Mouse (Mus musculus) adrenal gland, adult 8-10 months (tissue): ENCODE measurements around the gene Tnfrsf12a. TPM values are rescaled to one million over a fixed set of nuclear protein-coding genes. Genes with fewer than 3 reads are reported as not detected.
A peak's percentile ranks its signal among the peaks of the same experiment; 100 is the strongest.

Experiments
- DNase-seq: peaks from one replicate; pipeline ENCODE4 v3.0.0; 2022
- total RNA-seq, 4 experiments: library from RNA; stranded (reverse); gene quantifications; 2 replicates each; pipeline ENCODE4 v1.2.4; 2022

Tnfrsf12a gene
- total RNA-seq, result 100 to 1,000 TPM; 156 to 243 (median 195) TPM

- DNase-seq, result peak; percentile 83
Measured at GRCm38 (mm10) chr17:23677236-23677679, at the start of gene Tnfrsf12a. Tnfrsf12a (minus strand) TSS chr17:23677468.

GRCm38 (mm10) chr17:23726758-23727142 lies 49.5 kb upstream of the Tnfrsf12a start:
- peak; percentile 63 for DNase-seq

GRCm38 (mm10) chr17:23725999-23726757 lies 48.9 kb upstream of the Tnfrsf12a start, which contains the start of gene Pkmyt1:
Pkmyt1 (plus strand) TSS chr17:23726336.
- peak; percentile 91 for DNase-seq

GRCm38 (mm10) chr17:23725477-23725876 lies 48.2 kb upstream of the Tnfrsf12a start:
- no peak for DNase-seq

DNA sequence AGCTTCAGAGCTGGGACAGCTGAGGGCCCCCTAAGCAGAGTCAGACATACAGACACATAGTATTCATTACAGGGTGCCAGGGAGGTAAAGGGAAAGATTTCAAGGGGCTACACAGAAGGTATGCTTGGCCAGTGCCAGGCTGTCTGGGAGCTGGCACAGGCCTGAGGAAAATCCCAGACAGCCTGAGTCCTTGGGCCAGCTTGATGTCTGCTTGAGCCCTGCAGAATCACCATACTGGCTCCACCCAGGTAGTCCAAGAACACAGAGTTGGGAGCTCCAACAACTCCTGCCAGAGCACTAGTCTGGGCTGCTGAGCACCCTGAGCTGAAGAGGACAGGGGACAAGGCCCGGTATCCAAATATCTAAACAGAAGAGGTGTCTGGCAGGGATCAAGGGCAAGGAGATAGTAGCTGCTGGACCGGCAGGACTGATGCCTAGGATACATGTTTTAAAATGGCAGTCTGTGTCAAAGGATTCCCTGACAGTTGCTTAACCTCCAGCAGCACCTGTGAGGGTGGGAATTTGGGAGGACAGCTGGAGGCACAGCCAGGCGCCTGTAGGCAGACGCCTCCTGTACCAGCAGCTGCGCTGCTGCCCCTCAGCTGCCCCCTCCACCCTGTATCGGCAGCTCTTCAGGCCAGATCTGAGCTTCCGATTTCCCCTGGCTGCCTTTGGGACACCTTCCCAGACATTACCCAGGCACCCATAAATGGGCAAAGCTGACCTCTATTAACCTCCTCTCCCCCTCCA lies 45.3 kb upstream of the Tnfrsf12a start, which contains the start of gene 1520401A03Rik:
Gene 1520401A03Rik, minus strand, starts transcription at position 408 of the 750 bp plus-strand sequence.
- DNase-seq, result no peak

DNA sequence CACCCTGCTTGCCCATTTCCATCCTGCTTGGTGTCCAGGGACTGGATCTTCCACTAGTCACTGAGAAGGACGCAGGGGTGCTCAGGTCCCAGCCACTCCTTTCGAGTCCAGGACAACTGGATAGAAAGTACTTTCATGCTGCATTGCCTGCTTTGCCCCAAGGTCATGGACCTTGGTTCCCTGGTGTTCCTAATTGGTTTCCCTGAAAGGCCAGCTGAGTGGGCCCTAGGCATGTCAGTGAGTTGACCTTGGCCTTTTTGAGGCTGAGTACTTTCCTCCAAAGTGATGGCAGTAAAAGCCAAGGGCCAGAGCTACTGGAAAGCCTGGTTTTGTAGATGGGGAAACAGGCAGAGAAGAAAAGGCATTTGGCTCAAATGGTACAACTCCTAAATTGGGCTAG lies 44.6 kb upstream of the Tnfrsf12a start:
- peak; percentile 55 for DNase-seq

DNA sequence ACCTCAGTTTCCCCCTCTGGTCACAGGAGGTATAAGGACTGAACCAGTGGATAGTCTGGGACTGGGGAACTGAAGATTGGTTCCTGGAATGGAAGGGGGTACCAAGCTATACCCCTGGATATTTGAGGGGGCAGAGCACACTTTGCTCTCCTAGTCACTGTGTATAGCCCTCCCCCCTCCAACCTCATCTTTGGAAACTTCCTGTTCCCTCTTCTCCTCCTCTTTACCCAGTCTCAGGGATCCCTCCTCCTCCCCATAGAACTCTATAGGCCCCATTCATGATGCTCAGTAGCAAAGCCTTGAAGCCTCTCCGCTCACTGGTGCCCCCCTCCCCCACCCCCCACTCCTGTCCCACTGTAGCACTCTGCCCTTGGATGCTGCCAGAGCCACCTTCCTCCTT lies 42.2 kb upstream of the Tnfrsf12a start:
- no peak for DNase-seq

DNA sequence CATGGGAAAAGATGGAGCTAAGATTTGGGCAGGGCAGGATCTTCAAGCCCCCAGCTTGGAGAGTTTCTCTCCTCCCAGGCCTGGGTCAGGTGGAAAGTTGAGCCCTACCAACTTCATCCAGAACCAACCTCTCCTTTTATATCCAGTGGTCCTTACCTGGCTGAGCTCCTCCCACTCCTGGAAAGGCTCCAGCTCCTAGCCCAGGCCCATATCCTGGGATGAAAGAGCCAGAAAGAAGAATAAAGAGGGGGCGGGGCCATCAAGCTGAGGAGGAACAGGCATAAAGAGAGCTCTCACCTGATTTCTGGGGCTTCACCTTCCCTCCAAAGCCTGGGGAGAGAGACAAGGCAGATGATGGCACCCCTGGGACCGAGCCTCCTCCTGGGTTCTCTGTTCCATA lies 39.7 kb upstream of the Tnfrsf12a start:
- DNase-seq, result no peak

- peak; percentile 40 for DNase-seq
Measured at GRCm38 (mm10) chr17:23706212-23706611, 28.9 kb upstream of the Tnfrsf12a start.

- DNase-seq, result no peak
Measured at GRCm38 (mm10) chr17:23705525-23706104, 28.3 kb upstream of the Tnfrsf12a start.

- DNase-seq, result no peak
Measured at GRCm38 (mm10) chr17:23704741-23705140, 27.5 kb upstream of the Tnfrsf12a start.

DNA sequence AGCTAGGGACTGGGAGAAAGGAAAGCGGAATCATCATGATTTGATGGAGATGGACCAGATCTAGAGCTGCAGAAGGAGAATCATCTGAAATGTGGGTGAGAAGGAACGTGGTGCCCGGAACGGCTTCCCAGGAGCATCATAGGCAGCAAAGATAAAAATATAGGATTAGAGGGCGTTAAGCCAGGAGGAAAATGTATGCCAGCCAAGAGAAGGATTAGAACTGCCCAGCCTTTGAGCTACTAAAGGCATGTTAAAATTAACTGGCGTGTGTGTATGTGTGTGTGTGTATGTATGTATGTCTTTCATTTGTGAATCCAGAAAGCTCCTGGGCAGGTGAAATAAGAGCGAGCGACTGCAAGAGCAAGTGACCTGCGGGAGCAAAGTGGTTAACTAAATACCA lies 26.0 kb upstream of the Tnfrsf12a start:
- DNase-seq, result no peak

- DNase-seq, result peak; percentile 92
Measured at GRCm38 (mm10) chr17:23700079-23700478, 22.8 kb upstream of the Tnfrsf12a start.

- no peak for DNase-seq
Measured at GRCm38 (mm10) chr17:23699131-23700077, 22.1 kb upstream of the Tnfrsf12a start.

DNA sequence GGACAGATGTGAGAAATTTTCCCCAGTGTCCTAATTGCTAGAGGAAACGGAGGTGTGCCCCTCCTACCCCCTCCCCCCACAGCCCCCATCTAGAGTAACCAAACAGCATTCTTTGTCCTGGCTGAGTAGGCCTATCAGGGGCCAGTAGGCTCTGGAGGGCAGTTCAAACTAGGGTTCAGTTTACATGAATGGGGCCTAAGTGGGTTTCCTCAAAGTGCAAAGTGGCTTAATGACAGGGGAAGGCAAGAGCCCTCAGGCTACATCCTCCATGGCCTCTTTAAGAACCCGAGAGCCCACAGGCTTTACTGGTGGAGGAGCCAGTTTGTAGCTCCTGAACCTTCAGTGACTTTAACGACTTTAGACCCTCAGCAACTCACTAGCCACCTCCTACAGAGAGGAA lies 18.5 kb upstream of the Tnfrsf12a start:
- no peak for DNase-seq

- no peak for DNase-seq
Measured at GRCm38 (mm10) chr17:23694491-23694890, 17.2 kb upstream of the Tnfrsf12a start.

DNA sequence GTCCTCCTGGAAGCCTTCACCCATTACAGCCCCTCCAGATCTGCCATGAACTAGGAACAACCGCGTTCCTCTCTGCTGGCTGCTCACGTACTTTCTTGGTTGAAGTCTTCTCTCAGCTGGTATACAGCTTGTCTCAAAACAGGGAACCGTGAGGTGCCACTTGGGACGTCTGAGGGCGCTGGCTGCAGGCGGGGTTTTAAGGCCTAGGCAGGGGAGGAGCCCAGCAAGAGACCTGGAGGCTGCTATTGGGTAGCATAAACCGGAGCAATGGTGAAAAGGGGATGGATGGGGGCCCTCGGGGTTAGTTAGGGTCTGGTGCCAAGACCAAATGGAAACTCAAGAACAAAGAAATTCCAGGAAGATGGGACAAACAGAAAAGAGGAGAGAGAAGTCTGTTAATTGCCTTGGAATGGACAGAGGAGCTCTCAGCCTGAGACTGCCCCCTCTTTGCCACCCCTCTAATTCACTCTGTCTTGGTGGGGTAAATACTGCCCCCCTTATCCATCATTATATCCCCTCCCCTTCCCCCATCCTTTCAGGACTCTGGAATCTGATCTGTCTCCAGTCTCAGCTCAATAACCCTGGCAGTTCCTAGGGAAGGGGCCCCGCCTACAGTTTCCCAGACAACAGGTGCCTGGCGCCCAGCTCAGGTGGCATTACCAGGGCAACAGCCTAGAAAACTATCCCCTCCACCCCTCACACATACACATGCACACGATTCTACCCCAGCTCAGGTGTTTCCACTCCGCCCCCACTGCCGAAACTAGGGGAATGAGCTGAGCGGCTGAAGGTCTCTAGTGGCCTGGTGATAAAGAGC lies 6.8 kb upstream of the Tnfrsf12a start, which contains the start of gene Cldn9:
Gene Cldn9, minus strand, starts transcription at position 171 of the 817 bp plus-strand sequence.
- DNase-seq, result no peak

DNA sequence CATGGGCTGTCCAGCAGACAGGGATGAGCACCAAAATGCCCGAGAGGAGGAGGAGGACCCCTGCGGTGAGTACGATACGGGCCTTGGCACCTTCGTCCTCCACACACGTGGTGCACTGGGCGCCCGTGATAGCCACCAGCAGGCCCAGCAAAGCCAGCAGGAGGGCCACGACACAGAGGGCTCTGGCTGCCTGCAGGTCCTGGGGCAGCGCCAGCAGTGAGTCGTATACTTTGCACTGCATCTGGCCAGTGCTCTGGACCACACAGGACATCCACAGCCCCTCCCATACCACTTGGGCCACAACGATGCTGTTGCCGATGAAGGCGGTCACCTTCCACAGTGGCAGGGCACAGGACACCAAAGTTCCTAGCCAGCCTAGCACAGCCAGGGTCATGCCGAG lies 6.0 kb upstream of the Tnfrsf12a start:
- no peak for DNase-seq

DNA sequence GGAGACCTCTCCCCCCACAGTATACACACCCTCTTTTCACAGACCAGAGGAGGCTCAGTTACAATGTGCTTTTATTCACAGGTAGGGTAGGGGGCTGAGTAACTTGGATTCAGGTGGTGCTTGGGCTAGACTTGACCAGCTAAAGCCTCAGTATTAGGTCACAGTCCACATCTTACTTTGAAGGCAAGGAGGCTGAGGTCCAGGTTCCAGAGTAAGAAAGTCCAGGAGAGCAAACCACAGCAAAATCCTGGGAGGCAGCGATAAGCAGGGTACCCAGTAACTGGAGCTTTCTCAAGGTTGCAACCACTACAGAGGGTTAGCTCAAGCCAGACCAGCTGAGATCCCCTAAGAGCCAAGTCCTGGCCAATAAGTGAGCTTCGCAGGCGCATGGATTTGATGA lies 5.3 kb upstream of the Tnfrsf12a start:
- no peak for DNase-seq

GRCm38 (mm10) chr17:23682092-23682491 lies 4.8 kb upstream of the Tnfrsf12a start:
- DNase-seq, result no peak

- DNase-seq, result no peak
Measured at GRCm38 (mm10) chr17:23681086-23681485, 3.8 kb upstream of the Tnfrsf12a start.
